Mouse (Mus musculus) MEL (cell line): ENCODE measurements at regions not wholly inside any gene's neighbourhood (a gene's known extent, or its start where the extent isn't known, plus 50 kb on each side); places are given as distances from the start of the nearest gene placed in this dataset.

ENCODE experiments used
- DNase-seq: peaks from one replicate; pipeline ENCODE4 v3.0.0; 2011; ENCODE audit warnings: low read depth, low spot score
- H3K27ac ChIP-seq: 2 replicates; pipeline ENCODE4 v1.5.1; 2012; ENCODE audit warnings: low read depth, mild to moderate bottlenecking, control low read depth, low read length, moderate library complexity; ENCODE audit not compliant: control insufficient read depth
- H3K27me3 ChIP-seq, 2 experiments: fragments of 150-350 bp in 1 of 2; sonication (generic) in 1 of 2; 2 replicates each; pipeline ENCODE4 v1.6.1; 2012; ENCODE audit warnings: low read length in 2 of 2, mild to moderate bottlenecking in 2 of 2, improper control_type of control experiment in 1 of 2, moderate library complexity in 1 of 2; ENCODE audit not compliant: insufficient read depth in 2 of 2, control insufficient read depth in 1 of 2
- H3K36me3 ChIP-seq, 2 experiments: 2 replicates each; pipeline ENCODE4 v1.6.1; 2012 to 2014; ENCODE audit warnings: low read length in 2 of 2, improper control_type of control experiment in 1 of 2, inconsistent platforms in 1 of 2, mild to moderate bottlenecking in 1 of 2; ENCODE audit not compliant: insufficient read depth in 2 of 2, control insufficient read depth in 1 of 2
- H3K4me1 ChIP-seq, 2 experiments: fragments of 150-350 bp in 1 of 2; sonication (generic) in 1 of 2; 2 replicates each; pipeline ENCODE4 v1.6.1; 2012; ENCODE audit warnings: low read length in 2 of 2, improper control_type of control experiment in 1 of 2, mild to moderate bottlenecking in 1 of 2; ENCODE audit not compliant: insufficient read depth in 2 of 2, control insufficient read depth in 1 of 2
- H3K4me3 ChIP-seq, 2 experiments: fragments of 150-350 bp in 1 of 2; sonication (generic) in 1 of 2; 2 replicates each; pipeline ENCODE4 v1.5.1; 2012; ENCODE audit warnings: low read depth in 2 of 2, low read length in 2 of 2, mild to moderate bottlenecking in 2 of 2, moderate library complexity in 2 of 2, control low read depth in 1 of 2, improper control_type of control experiment in 1 of 2; ENCODE audit not compliant: control insufficient read depth in 1 of 2, insufficient read depth in 1 of 2
- H3K79me2 ChIP-seq: 2 replicates; pipeline ENCODE4 v1.6.1; 2012; ENCODE audit warnings: mild to moderate bottlenecking, low read length, moderate library complexity; ENCODE audit not compliant: control insufficient read depth, poor library complexity, insufficient read depth
- H3K9ac ChIP-seq: 2 replicates; pipeline ENCODE4 v1.6.1; 2012; ENCODE audit warnings: low read depth, mild to moderate bottlenecking, control low read depth, low read length, moderate library complexity; ENCODE audit not compliant: control insufficient read depth, poor library complexity, severe bottlenecking
- H3K9me3 ChIP-seq: fragments of 150-350 bp; sonication (generic); replicated peaks from 2 replicates; pipeline ENCODE4 v1.6.1; 2012; ENCODE audit warnings: mild to moderate bottlenecking, low read length, improper control_type of control experiment, moderate library complexity; ENCODE audit not compliant: insufficient read depth
- CTCF ChIP-seq, 3 experiments: IDR thresholded peaks in 2 of 3; conservative IDR thresholded peaks in 1 of 3; 2 replicates each; pipeline ENCODE4 v1.5.1; 2011 to 2012; ENCODE audit warnings: low read length in 3 of 3, low read depth in 2 of 3, mild to moderate bottlenecking in 2 of 3, improper control_type of control experiment in 1 of 3, inconsistent platforms in 1 of 3, mixed read lengths in 1 of 3, moderate library complexity in 1 of 3; ENCODE audit not compliant: control insufficient read depth in 1 of 3, insufficient read depth in 1 of 3, poor library complexity in 1 of 3, severe bottlenecking in 1 of 3
- E2F4 ChIP-seq: IDR thresholded peaks from 2 replicates; pipeline ENCODE4 v1.6.1; 2011; ENCODE audit warnings: low read depth, low read length, improper control_type of control experiment, borderline replicate concordance
- ETS1 ChIP-seq: IDR thresholded peaks from 2 replicates; pipeline ENCODE4 v1.6.1; 2012; ENCODE audit warnings: low read depth, mild to moderate bottlenecking, inconsistent platforms, low read length, improper control_type of control experiment, moderate library complexity
- GABPA ChIP-seq: IDR thresholded peaks from 2 replicates; pipeline ENCODE4 v1.6.1; 2012; ENCODE audit warnings: low read depth, mild to moderate bottlenecking, inconsistent platforms, low read length, improper control_type of control experiment, moderate library complexity
- GATA1 ChIP-seq: IDR thresholded peaks from 2 replicates; pipeline ENCODE4 v1.6.1; 2011; ENCODE audit warnings: low read depth, low read length, improper control_type of control experiment
- HCFC1 ChIP-seq: IDR thresholded peaks from 2 replicates; pipeline ENCODE4 v1.6.1; 2012; ENCODE audit warnings: low read depth, mild to moderate bottlenecking, inconsistent platforms, low read length, improper control_type of control experiment, moderate library complexity
- MAFK ChIP-seq: IDR thresholded peaks from 2 replicates; pipeline ENCODE4 v1.6.1; 2011; ENCODE audit warnings: low read depth, mild to moderate bottlenecking, low read length, improper control_type of control experiment, borderline replicate concordance
- MAX ChIP-seq: IDR thresholded peaks from 2 replicates; pipeline ENCODE4 v1.6.1; 2011; ENCODE audit warnings: low read length, improper control_type of control experiment
- MAZ ChIP-seq: IDR thresholded peaks from 2 replicates; pipeline ENCODE4 v1.6.1; 2012; ENCODE audit warnings: low read depth, mild to moderate bottlenecking, inconsistent platforms, low read length, improper control_type of control experiment
- MEF2A ChIP-seq: IDR thresholded peaks from 2 replicates; pipeline ENCODE4 v1.6.1; 2014; ENCODE audit warnings: low read depth, mild to moderate bottlenecking, inconsistent platforms, low read length, improper control_type of control experiment; ENCODE audit not compliant: poor library complexity, insufficient replicate concordance, severe bottlenecking; ENCODE audit errors: extremely low read depth
- MXI1 ChIP-seq: IDR thresholded peaks from 2 replicates; pipeline ENCODE4 v1.6.1; 2011; ENCODE audit warnings: mild to moderate bottlenecking, low read depth, low read length, improper control_type of control experiment
- MYB ChIP-seq: IDR thresholded peaks from 2 replicates; pipeline ENCODE4 v1.6.1; 2011; ENCODE audit warnings: mild to moderate bottlenecking, low read depth, low read length, improper control_type of control experiment
- MYC ChIP-seq: IDR thresholded peaks from 2 replicates; pipeline ENCODE4 v1.6.1; 2011; ENCODE audit warnings: low read depth, mild to moderate bottlenecking, low read length, improper control_type of control experiment, moderate library complexity
- POLR2AphosphoS2 ChIP-seq: IDR thresholded peaks from 2 replicates; pipeline ENCODE4 v1.6.1; 2011; ENCODE audit warnings: low read length, improper control_type of control experiment
- RAD21 ChIP-seq: IDR thresholded peaks from 2 replicates; pipeline ENCODE4 v1.6.1; 2011; ENCODE audit warnings: mild to moderate bottlenecking, low read depth, low read length, improper control_type of control experiment
- SIN3A ChIP-seq: IDR thresholded peaks from 2 replicates; pipeline ENCODE4 v1.6.1; 2012; ENCODE audit warnings: low read length, improper control_type of control experiment, inconsistent platforms
- SMC3 ChIP-seq: IDR thresholded peaks from 2 replicates; pipeline ENCODE4 v1.6.1; 2011; ENCODE audit warnings: low read depth, low read length, improper control_type of control experiment
- TBP ChIP-seq: IDR thresholded peaks from 2 replicates; pipeline ENCODE4 v1.8.0; 2011; ENCODE audit warnings: low read depth, low read length, improper control_type of control experiment
- UBTF ChIP-seq: IDR thresholded peaks from 2 replicates; pipeline ENCODE4 v1.6.1; 2012; ENCODE audit warnings: low read depth, mild to moderate bottlenecking, inconsistent platforms, low read length, improper control_type of control experiment, moderate library complexity, borderline replicate concordance; ENCODE audit not compliant: insufficient read depth
- ZC3H11A ChIP-seq: IDR thresholded peaks from 2 replicates; pipeline ENCODE4 v1.6.1; 2012; ENCODE audit warnings: low read depth, mild to moderate bottlenecking, inconsistent platforms, low read length, improper control_type of control experiment
- ZKSCAN1 ChIP-seq: IDR thresholded peaks from 2 replicates; pipeline ENCODE4 v1.6.1; 2012; ENCODE audit warnings: low read depth, mild to moderate bottlenecking, inconsistent platforms, low read length, improper control_type of control experiment, moderate library complexity
- ZMIZ1 ChIP-seq: IDR thresholded peaks from 2 replicates; pipeline ENCODE4 v1.6.1; 2012; ENCODE audit warnings: low read depth, mild to moderate bottlenecking, inconsistent platforms, low read length, improper control_type of control experiment, moderate library complexity

DNA sequence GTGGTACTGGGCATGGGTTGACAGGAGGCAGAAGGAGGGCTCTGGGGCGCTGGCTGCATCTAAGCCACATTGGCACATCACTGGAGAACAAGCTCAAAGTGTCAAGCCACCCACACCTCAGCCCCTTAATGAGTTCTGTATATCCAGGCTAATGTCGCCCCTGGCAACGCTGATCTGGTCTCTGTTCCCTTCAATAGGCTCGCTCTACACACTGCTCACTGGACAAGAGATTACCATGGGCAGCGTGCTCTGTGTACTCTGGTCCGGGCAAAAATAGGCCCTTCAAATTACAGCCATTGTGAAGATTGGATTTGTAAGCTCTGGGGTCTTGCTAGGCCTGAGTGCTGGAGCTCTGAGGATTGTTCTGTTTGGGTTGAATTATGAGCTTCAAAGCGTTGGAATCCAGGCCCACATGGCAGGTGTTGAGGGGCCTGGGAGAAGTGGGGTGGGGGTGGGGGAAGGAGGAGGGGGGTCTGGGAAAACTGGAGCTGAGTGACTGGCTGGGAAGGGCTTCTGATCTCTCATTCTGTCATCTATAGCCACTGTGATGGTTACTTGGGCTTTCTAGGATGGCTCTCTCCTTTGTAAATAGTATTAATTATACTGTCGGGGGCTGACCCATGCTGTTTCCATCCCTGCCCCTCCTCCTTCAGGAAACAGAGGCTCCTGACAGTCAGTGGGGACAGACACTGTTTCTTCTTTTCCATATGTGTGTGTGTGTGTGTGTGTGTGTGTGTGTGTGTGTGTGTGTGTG lies 122.2 kb downstream of the Matn1 start:
- H3K4me1 ChIP-seq, result no peaks in the 10 kb centered on the region
- no peaks in the 10 kb centered on the region for H3K79me2 ChIP-seq
- TF ChIP-seq MAX (no peak), CTCF (IDR thresholded peaks at IDR 0.05 in 2 of 3, conservative IDR thresholded peaks at IDR 0.05 in 1 of 3; ENCODE audit: control insufficient read depth in 1 of 3, insufficient read depth in 1 of 3, low read depth in 2 of 3, low read length in 3 of 3, poor library complexity in 1 of 3, severe bottlenecking in 1 of 3) (no peak), GATA1 (no peak), HCFC1 (no peak), SMC3 (no peak), MAFK (no peak), SIN3A (no peak), ZC3H11A (no peak), MYB (no peak), RAD21 (no peak), ZKSCAN1 (no peak), ETS1 (no peak), MAZ (no peak), ZMIZ1 (no peak), MEF2A (no peak), E2F4 (no peak)
- TF ChIP-seq, all 39 proteins: peak for 0
- no peaks in the 10 kb centered on the region for H3K36me3 ChIP-seq
- H3K9ac ChIP-seq, result no peak overlapping the region
- no peak overlapping the region for H3K4me3 ChIP-seq
- no peak for DNase-seq
- no peak overlapping the region for H3K27ac ChIP-seq
- H3K27me3 ChIP-seq, result no peaks in the 10 kb centered on the region
- H3K9me3 ChIP-seq, result no peaks in the 10 kb centered on the region

DNA sequence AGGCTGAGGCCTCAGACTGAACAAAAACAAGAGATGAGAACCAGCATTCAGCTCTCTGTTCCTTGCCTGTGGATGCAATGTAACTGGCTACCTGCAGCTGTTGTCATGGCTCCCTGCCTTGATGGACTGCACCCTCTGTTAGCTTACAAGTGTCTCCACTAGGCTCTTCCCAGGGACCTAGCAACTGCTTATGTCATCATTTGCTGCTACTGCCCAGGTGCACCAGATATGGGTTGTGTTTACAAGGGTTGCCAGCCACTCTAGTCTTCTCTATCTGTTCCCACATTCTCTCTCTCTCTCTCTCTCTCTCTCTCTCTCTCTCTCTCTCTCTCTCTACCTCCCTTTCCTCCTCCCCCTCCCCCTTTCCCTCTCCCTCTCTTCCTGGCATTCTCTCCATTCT lies 126.4 kb downstream of the Matn1 start:
- H3K4me3 ChIP-seq, result no peak overlapping the region
- H3K9ac ChIP-seq, result no peak overlapping the region

More for the DNA sequence above, 126.4 kb downstream of the Matn1 start:
- no peaks in the 10 kb centered on the region for H3K4me1 ChIP-seq
- DNase-seq, result no peak
- H3K79me2 ChIP-seq, result no peaks in the 10 kb centered on the region
- no peak overlapping the region for H3K27ac ChIP-seq
- H3K9me3 ChIP-seq, result no peaks in the 10 kb centered on the region
- TF ChIP-seq HCFC1, result no peak
- TF ChIP-seq UBTF, result no peak
- no peak for TF ChIP-seq TBP
- TF ChIP-seq MYC, result no peak
- no peak for TF ChIP-seq MEF2A
- no peak for TF ChIP-seq MXI1
- no peak for TF ChIP-seq GABPA
- no peak for TF ChIP-seq POLR2AphosphoS2
- TF ChIP-seq CTCF (IDR thresholded peaks at IDR 0.05 in 2 of 3, conservative IDR thresholded peaks at IDR 0.05 in 1 of 3; ENCODE audit: control insufficient read depth in 1 of 3, insufficient read depth in 1 of 3, low read depth in 2 of 3, low read length in 3 of 3, poor library complexity in 1 of 3, severe bottlenecking in 1 of 3), result no peak
- TF ChIP-seq ZC3H11A, result no peak
- TF ChIP-seq GATA1, result no peak
- no peaks in the 10 kb centered on the region for H3K36me3 ChIP-seq
- no peaks in the 10 kb centered on the region for H3K27me3 ChIP-seq
